Mouse (Mus musculus): ENCODE measurements at regions not wholly inside any gene's neighbourhood (a gene's known extent, or its start where the extent isn't known, plus 50 kb on each side); places are given as distances from the start of the nearest gene placed in this dataset.

GRCm38 (mm10) chr19:59522176-59522575 lies 64.0 kb downstream of the Emx2 start:
- TF ChIP-seq CTCF (IDR thresholded peaks at IDR 0.05; ENCODE audit: borderline replicate concordance, control insufficient read depth, extremely low read depth, insufficient read depth, low read length, poor library complexity) (no peak), POLR2A (IDR thresholded peaks at IDR 0.05; ENCODE audit: control insufficient read depth, extremely low read depth, insufficient read depth, low read length, poor library complexity) (no peak)

Measured in thymus, adult 2 months (tissue).